Mouse (Mus musculus) kidney, embryonic 14.5 days (tissue): ENCODE measurements around the gene Cblb. TPM values are rescaled to one million over a fixed set of nuclear protein-coding genes. Genes with fewer than 3 reads are reported as not detected.

Source experiments
- ATAC-seq: fragments of 200-750 bp; cut with Nextera tagmentation; 2 replicates; pipeline ENCODE4 v1.8.0; 2017; ENCODE audit warnings: moderate number of reproducible peaks, mild to moderate bottlenecking, moderate TSS enrichment, moderate library complexity; ENCODE audit not compliant: low FRiP score, low TSS enrichment
- H3K27ac ChIP-seq: fragments of 300-500 bp; sonication (generic); 2 replicates; pipeline ENCODE4 v1.5.1; 2014; ENCODE audit warnings: low read depth, mild to moderate bottlenecking, low read length, moderate library complexity, mixed read lengths
- H3K27me3 ChIP-seq: fragments of 300-500 bp; sonication (generic); 2 replicates; pipeline ENCODE4 v1.6.1; 2014; ENCODE audit warnings: mild to moderate bottlenecking, low read length; ENCODE audit not compliant: control insufficient read depth, insufficient read depth
- H3K36me3 ChIP-seq: fragments of 300-500 bp; sonication (generic); 2 replicates; pipeline ENCODE4 v1.6.1; 2014; ENCODE audit warnings: low read length, mixed read lengths; ENCODE audit not compliant: control insufficient read depth, insufficient read depth
- H3K4me1 ChIP-seq: fragments of 300-500 bp; sonication (generic); 2 replicates; pipeline ENCODE4 v1.6.1; 2014; ENCODE audit warnings: low read length, mixed read lengths; ENCODE audit not compliant: control insufficient read depth, insufficient read depth
- H3K4me2 ChIP-seq: fragments of 300-500 bp; sonication (generic); replicated peaks from 2 replicates; pipeline ENCODE4 v1.6.1; 2014; ENCODE audit warnings: low read depth, mild to moderate bottlenecking, low read length
- H3K4me3 ChIP-seq: fragments of 300-500 bp; sonication (generic); 2 replicates; pipeline ENCODE4 v1.5.1; 2014; ENCODE audit warnings: mild to moderate bottlenecking, low read length
- H3K9ac ChIP-seq: fragments of 300-500 bp; sonication (generic); 2 replicates; pipeline ENCODE4 v1.6.1; 2014; ENCODE audit warnings: low read depth, mild to moderate bottlenecking, low read length, moderate library complexity
- H3K9me3 ChIP-seq: fragments of 300-500 bp; sonication (generic); 2 replicates; pipeline ENCODE4 v1.6.1; 2016; ENCODE audit warnings: low read length; ENCODE audit not compliant: control insufficient read depth
- WGBS: fragments of 180-500 bp; shearing (Covaris S2); extraction: QIAGEN DNeasy Blood & Tissue Kit; methylation state at CpG from one replicate; pipeline ENCODE4 v1.1.7; 2014; 5-methylcytosine and 5-hydroxymethylcytosine counted together
- polyA plus RNA-seq: library from polyadenylated mRNA; unstranded; fragments of >200 nt; fragmentation: Nextera tagmentation; extraction: Ambion mirVana; gene quantifications from 2 replicates; pipeline ENCODE4 v1.2.1, GENCODE M21; 2014

Cblb gene
- polyA plus RNA-seq, 1 experiment from 2014 or later: 27.2 TPM

DNA sequence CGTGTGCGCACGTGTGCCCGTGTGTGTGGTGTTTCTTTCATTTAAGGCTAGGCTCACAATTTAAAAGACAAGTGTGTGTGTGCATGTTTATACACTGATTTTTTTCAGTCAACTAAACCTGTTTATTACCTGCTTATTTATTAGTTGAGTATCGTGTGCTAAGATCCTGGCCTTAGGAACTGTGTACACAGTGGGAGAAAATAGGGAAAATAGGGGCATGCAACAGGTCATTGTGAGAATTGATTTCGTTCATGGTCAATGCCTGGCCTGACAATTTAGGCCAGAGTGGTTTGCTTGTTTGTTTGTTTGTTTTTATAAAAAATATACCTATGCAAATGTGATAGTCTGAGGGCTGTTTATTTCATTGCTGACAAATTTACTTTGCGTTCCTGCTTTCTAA is 13.5 kb downstream of the Cblb start:
- ATAC-seq: no peak
- H3K27ac ChIP-seq: no peak overlapping the region
- 89% methylated on average over 7 of the region's 7 CpGs for WGBS
- H3K4me3 ChIP-seq: no peak overlapping the region
- no peak overlapping the region for H3K4me2 ChIP-seq
- peaks cover 18% of the 10 kb centered on the region; the same call in 1 of the 2 replicates for H3K36me3 ChIP-seq
- H3K4me1 ChIP-seq: peaks cover 5% of the 10 kb centered on the region; the same call in 1 of the 2 replicates
- no peaks in the 10 kb centered on the region for H3K9me3 ChIP-seq
- no peak overlapping the region for H3K9ac ChIP-seq
- H3K27me3 ChIP-seq: no peaks in the 10 kb centered on the region

DNA sequence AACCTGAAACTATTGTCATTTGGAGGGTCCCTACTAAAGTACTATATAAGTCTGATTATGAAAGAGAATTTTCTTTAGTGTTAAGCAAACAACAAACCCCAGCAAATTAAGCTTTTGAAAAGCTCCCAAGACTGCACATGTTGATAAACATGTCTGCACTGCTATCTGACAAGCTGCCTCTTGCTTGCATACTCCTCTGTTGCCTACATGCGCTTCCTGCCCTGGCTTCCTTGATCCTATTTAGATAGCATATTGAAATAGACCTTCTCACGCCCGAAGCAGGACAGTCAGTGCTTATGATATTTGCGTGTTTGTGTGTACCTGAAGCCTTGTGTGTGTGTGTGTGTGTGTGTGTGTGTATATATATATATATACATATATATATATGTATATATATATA is 14.0 kb downstream of the Cblb start:
- Histone ChIP-seq H3K27ac (no peak overlapping the region), H3K9me3 (no peaks in the 10 kb centered on the region), H3K4me2 (no peak overlapping the region), H3K9ac (no peak overlapping the region), H3K27me3 (no peaks in the 10 kb centered on the region), H3K36me3 (peaks cover 19% of the 10 kb centered on the region; the same call in 1 of the 2 replicates), H3K4me3 (no peak overlapping the region), H3K4me1 (peaks cover 5% of the 10 kb centered on the region; the same call in 1 of the 2 replicates)
- no peak for ATAC-seq
- WGBS: 78% methylated on average over 4 of the region's 4 CpGs

DNA sequence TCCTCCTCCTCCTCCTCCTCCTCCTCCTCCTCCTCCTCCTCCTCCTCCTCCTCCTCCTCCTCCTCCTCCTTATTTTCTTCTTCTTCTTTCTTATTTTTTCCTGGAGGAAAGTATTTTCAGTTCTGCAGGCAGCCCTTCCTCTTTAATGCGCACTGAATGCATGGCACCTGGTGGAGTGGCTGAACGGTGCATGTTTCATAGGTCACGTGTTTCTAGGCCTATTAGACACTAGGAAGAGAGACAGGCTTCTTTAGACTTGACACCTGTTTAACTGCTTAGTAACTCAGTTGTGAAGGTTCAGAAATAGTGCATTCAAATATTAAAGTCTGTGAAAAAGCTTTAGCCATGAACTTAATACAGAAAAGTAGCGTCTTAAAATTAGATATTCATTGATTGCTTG is 15.4 kb downstream of the Cblb start:
- H3K4me1 ChIP-seq: peaks cover 5% of the 10 kb centered on the region; the same call in 1 of the 2 replicates
- H3K9ac ChIP-seq: no peak overlapping the region
- 86% methylated on average over 4 of the region's 4 CpGs for WGBS
- H3K27ac ChIP-seq: no peak overlapping the region
- H3K36me3 ChIP-seq: peaks cover 27% of the 10 kb centered on the region; the same call in 1 of the 2 replicates
- ATAC-seq: no peak
- H3K4me3 ChIP-seq: no peak overlapping the region
- no peak overlapping the region for H3K4me2 ChIP-seq
- H3K27me3 ChIP-seq: no peaks in the 10 kb centered on the region
- H3K9me3 ChIP-seq: no peaks in the 10 kb centered on the region

DNA sequence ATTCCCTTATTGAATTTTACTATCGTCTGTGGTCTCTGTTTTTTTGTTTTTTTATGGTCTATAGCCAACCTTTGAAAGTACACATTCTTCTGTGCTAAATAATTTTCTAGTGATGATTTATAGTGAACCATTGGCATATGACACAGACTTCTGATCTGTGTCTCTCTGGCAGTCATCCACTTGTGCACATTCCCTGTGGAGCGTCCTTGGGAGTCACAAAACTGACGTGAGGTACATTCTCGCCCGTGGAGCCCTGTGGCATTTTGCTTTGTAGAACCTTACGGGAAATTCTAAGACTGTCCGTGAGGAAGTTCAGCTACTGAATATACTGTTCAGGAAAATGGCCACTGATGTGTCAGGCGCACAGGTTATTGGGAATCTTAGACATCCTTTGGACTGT is 20.1 kb downstream of the Cblb start:
- no peak for ATAC-seq
- no peaks in the 10 kb centered on the region for H3K9me3 ChIP-seq
- WGBS: 91% methylated on average over 8 of the region's 8 CpGs
- no peak overlapping the region for H3K4me2 ChIP-seq
- H3K4me1 ChIP-seq: no peaks in the 10 kb centered on the region; the same call in 1 of the 2 replicates
- no peak overlapping the region for H3K4me3 ChIP-seq
- H3K27ac ChIP-seq: no peak overlapping the region
- H3K36me3 ChIP-seq: peaks cover 27% of the 10 kb centered on the region; the same call in 1 of the 2 replicates
- H3K9ac ChIP-seq: no peak overlapping the region
- H3K27me3 ChIP-seq: no peaks in the 10 kb centered on the region

DNA sequence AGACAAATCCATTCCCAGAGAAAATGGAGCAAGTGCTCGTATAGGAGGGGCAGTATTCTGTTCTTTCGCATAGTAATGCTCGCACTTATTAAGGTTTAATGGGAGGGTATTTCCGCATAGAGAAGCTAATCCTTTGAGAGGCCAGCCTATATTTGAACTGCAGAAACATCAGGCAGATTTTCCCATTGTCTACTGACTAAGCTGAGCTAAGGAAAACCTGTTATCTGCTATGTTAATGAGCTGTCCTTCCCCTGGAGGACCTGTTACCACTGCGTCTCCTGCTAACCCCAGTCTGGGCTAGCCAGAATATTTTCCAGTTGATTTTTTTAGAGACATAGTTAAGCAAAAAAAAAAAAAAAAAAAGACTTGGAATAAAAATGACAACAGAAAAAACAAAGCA is 21.7 kb downstream of the Cblb start:
- peaks cover 27% of the 10 kb centered on the region; the same call in 1 of the 2 replicates for H3K36me3 ChIP-seq

DNA sequence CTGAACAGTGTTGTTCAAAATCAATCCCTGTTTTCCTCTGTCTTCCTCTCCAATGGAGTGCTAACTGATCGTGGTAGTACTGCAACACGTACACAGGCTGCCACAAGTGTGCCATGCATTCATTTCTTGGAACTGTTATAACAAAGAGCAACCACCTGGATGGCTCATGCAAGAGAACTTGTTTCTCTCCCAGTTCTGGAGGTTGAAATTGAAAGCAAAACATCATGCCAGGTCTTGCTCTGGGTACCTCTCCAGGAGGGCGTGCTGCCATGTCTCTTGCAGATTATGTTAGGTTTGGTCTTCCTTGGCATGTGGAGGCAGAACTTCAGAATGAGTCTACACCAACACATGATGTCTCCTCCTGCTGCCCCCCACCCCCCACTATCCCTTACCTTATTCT is 24.2 kb downstream of the Cblb start:
- H3K9me3 ChIP-seq: no peaks in the 10 kb centered on the region
- no peak for ATAC-seq
- no peak overlapping the region for H3K4me2 ChIP-seq
- WGBS: 95% methylated on average over 3 of the region's 3 CpGs
- no peaks in the 10 kb centered on the region for H3K27me3 ChIP-seq
- H3K4me3 ChIP-seq: no peak overlapping the region
- H3K27ac ChIP-seq: no peak overlapping the region
- H3K4me1 ChIP-seq: peaks cover 7% of the 10 kb centered on the region
- no peak overlapping the region for H3K9ac ChIP-seq
- peaks cover 9% of the 10 kb centered on the region; the same call in 1 of the 2 replicates for H3K36me3 ChIP-seq

More for the DNA sequence above, 21.7 kb downstream of the Cblb start:
- no peaks in the 10 kb centered on the region for H3K9me3 ChIP-seq
- ATAC-seq: no peak
- H3K4me1 ChIP-seq: no peaks in the 10 kb centered on the region; the same call in 1 of the 2 replicates
- H3K27me3 ChIP-seq: no peaks in the 10 kb centered on the region
- no peak overlapping the region for H3K9ac ChIP-seq
- no peak overlapping the region for H3K27ac ChIP-seq
- WGBS: 86% methylated on average over 5 of the region's 5 CpGs
- no peak overlapping the region for H3K4me2 ChIP-seq
- no peak overlapping the region for H3K4me3 ChIP-seq

DNA sequence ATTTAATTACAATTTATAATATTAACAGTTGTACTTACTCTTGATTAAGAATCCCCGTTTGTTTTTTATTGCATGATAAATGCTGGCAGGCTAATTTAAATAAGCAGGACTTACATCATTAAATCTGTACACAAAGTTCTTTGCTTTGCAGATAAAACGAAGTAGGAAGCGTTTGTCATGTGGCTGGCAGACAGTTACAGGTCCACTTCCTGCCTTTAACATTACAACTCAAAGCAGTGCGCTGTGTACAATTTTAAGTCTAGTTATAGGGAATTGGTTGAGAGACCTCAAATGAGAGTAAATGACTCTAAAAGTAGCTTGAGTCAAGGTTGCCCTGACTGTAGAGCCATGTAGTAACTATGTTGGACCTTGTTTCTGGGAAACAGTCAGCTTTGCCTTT is 25.1 kb downstream of the Cblb start:
- Histone ChIP-seq H3K27ac (no peak overlapping the region), H3K27me3 (no peaks in the 10 kb centered on the region), H3K36me3 (peaks cover 2% of the 10 kb centered on the region; the same call in 1 of the 2 replicates), H3K9me3 (no peaks in the 10 kb centered on the region), H3K4me3 (no peak overlapping the region), H3K4me2 (no peak overlapping the region), H3K9ac (no peak overlapping the region), H3K4me1 (peaks cover 16% of the 10 kb centered on the region)
- ATAC-seq: no peak
- 56% methylated on average over 4 of the region's 4 CpGs for WGBS

DNA sequence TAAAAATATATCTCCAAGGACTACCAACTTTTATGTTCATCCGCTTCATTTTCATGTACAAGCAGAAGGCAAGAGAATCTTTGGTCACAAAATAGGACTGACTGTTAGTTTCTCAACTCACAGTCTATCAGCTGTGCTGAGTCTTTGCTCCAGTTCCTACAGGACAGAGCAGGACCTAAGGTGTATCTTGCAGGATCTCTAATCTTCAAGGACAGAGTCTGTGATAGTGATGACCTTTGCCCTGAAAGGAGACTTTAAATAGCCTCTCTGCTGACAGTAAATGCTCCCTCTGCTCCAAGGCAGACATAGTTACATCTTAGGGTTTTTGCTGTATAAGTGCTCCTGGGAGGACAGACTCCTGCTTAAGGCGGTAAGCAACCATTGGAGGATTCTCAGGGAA is 26.3 kb downstream of the Cblb start:
- 89% methylated on average over 2 of the region's 2 CpGs for WGBS
- no peaks in the 10 kb centered on the region for H3K36me3 ChIP-seq

DNA sequence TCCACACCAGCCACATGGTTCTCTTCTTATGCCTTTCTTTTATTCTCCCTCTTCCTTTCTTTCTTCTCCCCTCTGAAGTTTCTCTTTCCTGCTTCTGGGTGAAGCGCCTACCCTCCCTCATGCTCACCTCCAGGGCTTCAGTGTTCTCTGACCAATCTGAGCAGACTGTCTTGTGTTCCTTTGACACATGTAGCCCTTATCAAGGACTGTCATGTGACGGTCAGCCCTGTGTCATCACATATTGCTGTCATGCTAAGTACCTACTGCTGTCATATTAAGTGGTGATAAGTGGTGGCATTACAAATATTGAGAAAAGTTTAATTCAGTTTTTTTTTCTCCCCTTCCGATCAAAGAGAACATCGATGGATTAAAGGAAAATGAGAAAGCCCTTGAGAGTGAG is 28.5 kb downstream of the Cblb start:
- Histone ChIP-seq H3K4me1 (peaks cover 19% of the 10 kb centered on the region), H3K4me3 (no peak overlapping the region), H3K9ac (no peak overlapping the region), H3K4me2 (no peak overlapping the region), H3K9me3 (no peaks in the 10 kb centered on the region), H3K27me3 (no peaks in the 10 kb centered on the region), H3K36me3 (no peaks in the 10 kb centered on the region), H3K27ac (no peak overlapping the region)
- WGBS: 87% methylated on average over 4 of the region's 4 CpGs
- ATAC-seq: no peak

More for the DNA sequence above, 26.3 kb downstream of the Cblb start:
- no peak overlapping the region for H3K9ac ChIP-seq
- H3K4me2 ChIP-seq: no peak overlapping the region
- H3K27ac ChIP-seq: no peak overlapping the region
- no peak overlapping the region for H3K4me3 ChIP-seq
- no peak for ATAC-seq
- H3K27me3 ChIP-seq: no peaks in the 10 kb centered on the region
- H3K4me1 ChIP-seq: peaks cover 19% of the 10 kb centered on the region
- H3K9me3 ChIP-seq: no peaks in the 10 kb centered on the region
